Mouse (Mus musculus): ENCODE measurements around the gene Actn2. TPM values are rescaled to one million over a fixed set of nuclear protein-coding genes. Genes with fewer than 3 reads are reported as not detected.

Actn2 gene
- polyA plus RNA-seq, 1 experiment from 2014 or later: 3.5 TPM

DNA sequence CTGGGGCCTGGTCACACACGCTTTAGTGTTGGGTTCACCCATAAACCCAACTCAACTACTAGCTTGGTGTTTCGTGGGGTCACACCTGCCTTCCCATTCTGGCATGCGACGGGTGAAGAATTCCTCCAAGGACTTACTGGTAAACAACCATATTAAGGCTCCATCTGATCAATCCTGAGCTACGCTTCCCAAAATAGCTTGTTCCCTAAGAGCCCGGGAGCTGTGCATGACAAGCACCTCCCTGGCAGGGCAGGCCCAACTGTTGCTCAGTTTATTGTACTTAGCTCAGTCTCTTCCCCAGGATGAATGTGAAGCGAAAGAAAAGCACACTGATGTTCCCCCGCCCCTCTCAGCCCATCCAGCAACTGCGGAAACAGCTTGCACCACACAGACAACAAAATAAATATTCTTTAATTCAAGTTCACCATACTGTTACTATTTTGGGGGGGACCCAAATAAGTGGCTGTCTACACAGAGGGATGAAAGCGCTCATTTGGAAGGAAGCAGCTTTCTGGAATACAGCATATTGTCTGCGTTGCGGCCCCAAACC lies 17.4 kb downstream of the Actn2 start:
- no peak overlapping the region for H3K27ac ChIP-seq
- no peaks in the 10 kb centered on the region for H3K9me3 ChIP-seq (replicated peaks; ENCODE audit: low read length)
- ATAC-seq (replicated peaks; ENCODE audit: low FRiP score, low read depth) (no peak), DNase-seq (ENCODE audit: low spot score) (no peak)
- no peak overlapping the region for H3K9ac ChIP-seq (ENCODE audit: low read depth, low read length)
- 86% methylated on average over 12 of the region's 12 CpGs for WGBS
- no peak overlapping the region for H3K4me3 ChIP-seq (replicated peaks; ENCODE audit: low read depth, low read length)
- H3K27me3 ChIP-seq (ENCODE audit: insufficient read depth, low read length): no peaks in the 10 kb centered on the region
- H3K4me1 ChIP-seq (replicated peaks; ENCODE audit: insufficient read depth, low read length): no peaks in the 10 kb centered on the region
- no peaks in the 10 kb centered on the region for H3K36me3 ChIP-seq (ENCODE audit: insufficient read depth, low read length)
- no peak for TF ChIP-seq CTCF (IDR thresholded peaks at IDR 0.05; ENCODE audit: low read depth)
- H3K4me2 ChIP-seq (ENCODE audit: low read length): no peak overlapping the region

DNA sequence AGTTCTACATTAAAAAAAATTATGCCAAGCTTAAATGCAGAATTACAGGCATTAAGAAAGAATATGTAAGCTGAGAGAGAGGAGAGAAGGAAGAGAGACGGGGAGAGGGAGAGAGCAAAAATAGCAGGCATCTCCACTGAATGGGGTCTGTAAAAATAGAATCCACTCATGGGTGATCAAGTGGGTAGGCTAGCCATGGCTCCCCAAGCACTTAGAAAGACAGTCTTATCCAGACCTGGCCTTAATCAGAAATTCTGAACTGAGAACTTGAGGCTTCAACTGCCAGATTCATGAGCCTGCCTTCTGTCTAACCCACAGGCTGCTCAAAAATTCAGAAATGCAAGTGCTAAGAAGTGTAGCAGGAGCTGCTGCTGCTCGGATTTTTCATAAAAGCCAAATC lies 20.4 kb downstream of the Actn2 start:
- ATAC-seq (replicated peaks; ENCODE audit: low FRiP score, low read depth) (no peak), DNase-seq (ENCODE audit: low spot score) (no peak)
- H3K9me3 ChIP-seq (replicated peaks; ENCODE audit: low read length): no peaks in the 10 kb centered on the region
- no peak overlapping the region for H3K4me2 ChIP-seq (ENCODE audit: low read length)
- no peak overlapping the region for H3K4me3 ChIP-seq (replicated peaks; ENCODE audit: low read depth, low read length)
- H3K27ac ChIP-seq: no peak overlapping the region
- no peaks in the 10 kb centered on the region for H3K27me3 ChIP-seq (ENCODE audit: insufficient read depth, low read length)
- no peak for TF ChIP-seq CTCF (IDR thresholded peaks at IDR 0.05; ENCODE audit: low read depth)
- no peaks in the 10 kb centered on the region for H3K36me3 ChIP-seq (ENCODE audit: insufficient read depth, low read length)
- no peak overlapping the region for H3K9ac ChIP-seq (ENCODE audit: low read depth, low read length)
- H3K4me1 ChIP-seq (replicated peaks; ENCODE audit: insufficient read depth, low read length): no peaks in the 10 kb centered on the region
- WGBS: 76% methylated on average over 2 of the region's 2 CpGs

DNA sequence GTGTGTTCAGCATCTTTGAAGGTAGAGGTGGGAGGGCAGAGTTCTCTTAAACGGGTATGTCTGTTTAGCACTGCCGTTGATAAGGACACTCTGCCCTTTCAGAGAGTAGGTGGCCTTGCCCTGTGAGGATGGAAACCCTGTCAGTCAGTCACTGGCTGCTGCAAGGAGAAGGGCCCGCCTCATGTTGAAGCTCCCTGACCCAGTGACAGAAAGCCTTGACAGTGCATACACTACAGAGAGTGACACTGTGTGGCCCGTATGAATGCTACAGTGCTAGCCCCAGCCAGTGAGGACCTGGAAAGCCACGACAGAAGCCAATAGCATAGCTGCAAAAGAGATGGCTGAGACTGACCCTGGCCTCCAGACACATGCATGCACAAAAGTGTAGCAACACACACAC lies 22.5 kb downstream of the Actn2 start:
- WGBS: 75% methylated on average over 5 of the region's 5 CpGs

DNA sequence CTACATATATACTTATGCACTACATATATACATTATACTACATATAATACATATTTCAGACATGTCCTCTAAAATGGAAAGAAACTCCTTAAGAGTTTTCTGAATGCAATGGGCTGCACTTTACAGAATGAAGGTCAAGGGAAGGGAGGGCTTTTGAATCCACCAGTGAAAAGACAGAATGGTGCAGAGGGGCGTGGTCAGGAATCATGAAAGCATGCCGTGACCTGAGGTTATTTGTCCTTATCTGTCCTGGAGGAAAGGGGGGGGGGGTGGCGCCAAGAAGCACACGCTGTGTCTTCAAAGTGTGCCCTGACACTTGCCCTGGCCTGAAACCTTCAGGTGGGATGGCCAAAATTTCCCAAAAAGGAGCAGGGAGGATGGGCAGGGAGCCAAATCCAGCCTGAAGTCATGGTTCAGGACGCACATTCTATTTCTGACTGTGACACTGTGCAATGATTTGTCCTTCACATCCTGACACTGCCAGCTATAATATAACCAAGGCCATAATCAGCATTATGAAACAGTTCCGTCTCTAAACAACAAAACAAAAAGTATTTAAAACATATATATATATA lies 23.3 kb downstream of the Actn2 start:
- H3K36me3 ChIP-seq (ENCODE audit: insufficient read depth, low read length): no peaks in the 10 kb centered on the region
- no peaks in the 10 kb centered on the region for H3K27me3 ChIP-seq (ENCODE audit: insufficient read depth, low read length)
- no peak overlapping the region for H3K9ac ChIP-seq (ENCODE audit: low read depth, low read length)
- DNase-seq (ENCODE audit: low spot score) (no peak), ATAC-seq (replicated peaks; ENCODE audit: low FRiP score, low read depth) (no peak)
- no peaks in the 10 kb centered on the region for H3K9me3 ChIP-seq (replicated peaks; ENCODE audit: low read length)
- H3K27ac ChIP-seq: no peak overlapping the region
- TF ChIP-seq CTCF (IDR thresholded peaks at IDR 0.05; ENCODE audit: low read depth): no peak
- WGBS: 54% methylated on average over 6 of the region's 6 CpGs
- H3K4me3 ChIP-seq (replicated peaks; ENCODE audit: low read depth, low read length): no peak overlapping the region
- no peak overlapping the region for H3K4me2 ChIP-seq (ENCODE audit: low read length)
- no peaks in the 10 kb centered on the region for H3K4me1 ChIP-seq (replicated peaks; ENCODE audit: insufficient read depth, low read length)

More for the DNA sequence above, 22.5 kb downstream of the Actn2 start:
- Histone ChIP-seq H3K9ac (ENCODE audit: low read depth, low read length) (no peak overlapping the region), H3K36me3 (ENCODE audit: insufficient read depth, low read length) (no peaks in the 10 kb centered on the region), H3K27me3 (ENCODE audit: insufficient read depth, low read length) (no peaks in the 10 kb centered on the region), H3K9me3 (replicated peaks; ENCODE audit: low read length) (no peaks in the 10 kb centered on the region), H3K4me1 (replicated peaks; ENCODE audit: insufficient read depth, low read length) (no peaks in the 10 kb centered on the region), H3K27ac (no peak overlapping the region), H3K4me2 (ENCODE audit: low read length) (no peak overlapping the region), H3K4me3 (replicated peaks; ENCODE audit: low read depth, low read length) (no peak overlapping the region)
- ATAC-seq (replicated peaks; ENCODE audit: low FRiP score, low read depth): no peak
- no peak for DNase-seq (ENCODE audit: low spot score)
- no peak for TF ChIP-seq CTCF (IDR thresholded peaks at IDR 0.05; ENCODE audit: low read depth)

DNA sequence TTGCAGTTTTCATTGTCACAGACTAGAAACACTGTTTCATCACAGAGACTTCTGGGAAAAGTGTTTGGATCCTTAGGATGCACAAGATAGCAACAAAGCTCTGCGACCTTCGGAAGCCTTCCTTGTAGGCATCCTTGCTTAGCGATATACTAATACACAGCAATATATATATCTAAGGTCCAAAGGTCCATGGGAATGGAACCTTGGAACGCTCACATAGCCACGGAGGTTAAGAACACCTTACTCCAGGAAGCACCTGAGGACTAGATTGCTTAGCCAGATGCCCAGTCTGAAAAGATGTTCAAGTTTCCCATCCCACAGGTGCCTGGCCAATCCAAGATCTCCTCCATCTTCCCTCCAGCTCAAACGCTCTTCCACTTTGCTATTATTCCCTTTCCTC lies 26.4 kb downstream of the Actn2 start:
- WGBS: 94% methylated on average over 6 of the region's 6 CpGs
- no peaks in the 10 kb centered on the region for H3K4me1 ChIP-seq (replicated peaks; ENCODE audit: insufficient read depth, low read length)
- no peaks in the 10 kb centered on the region for H3K9me3 ChIP-seq (replicated peaks; ENCODE audit: low read length)
- ATAC-seq (replicated peaks; ENCODE audit: low FRiP score, low read depth) (no peak), DNase-seq (ENCODE audit: low spot score) (no peak)
- no peak for TF ChIP-seq CTCF (IDR thresholded peaks at IDR 0.05; ENCODE audit: low read depth)
- H3K9ac ChIP-seq (ENCODE audit: low read depth, low read length): no peak overlapping the region
- no peak overlapping the region for H3K4me3 ChIP-seq (replicated peaks; ENCODE audit: low read depth, low read length)
- H3K36me3 ChIP-seq (ENCODE audit: insufficient read depth, low read length): no peaks in the 10 kb centered on the region
- no peak overlapping the region for H3K27ac ChIP-seq
- H3K4me2 ChIP-seq (ENCODE audit: low read length): no peak overlapping the region
- H3K27me3 ChIP-seq (ENCODE audit: insufficient read depth, low read length): no peaks in the 10 kb centered on the region

DNA sequence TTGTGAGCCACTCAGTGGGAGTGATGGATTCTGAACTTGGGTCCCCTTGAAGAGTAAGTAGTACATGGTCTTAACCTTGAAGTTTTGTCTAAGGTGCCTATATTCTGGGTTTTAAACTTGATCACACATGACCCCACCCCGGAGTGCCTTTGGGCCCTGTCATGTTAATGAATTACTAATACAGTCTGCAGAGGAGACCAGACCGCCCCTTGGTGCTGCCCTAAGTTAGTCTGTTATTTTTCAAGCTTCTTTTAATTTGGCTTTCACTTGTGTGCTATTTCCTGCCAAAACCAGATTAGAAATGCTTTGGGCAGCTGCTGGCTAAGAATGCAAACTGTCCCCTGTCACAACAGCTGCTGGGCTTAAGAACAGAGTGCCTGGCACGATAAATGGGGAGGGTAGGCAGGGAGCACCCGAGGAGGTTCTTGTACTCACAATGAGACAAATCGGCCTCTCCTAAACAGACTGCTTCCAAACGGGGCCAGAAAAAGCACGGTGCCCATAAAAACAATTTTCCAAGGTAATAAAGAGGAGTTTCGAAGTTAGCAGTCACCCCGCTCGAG lies 28.5 kb downstream of the Actn2 start:
- Histone ChIP-seq H3K27ac (no peak overlapping the region), H3K4me3 (replicated peaks; ENCODE audit: low read depth, low read length) (no peak overlapping the region), H3K27me3 (ENCODE audit: insufficient read depth, low read length) (no peaks in the 10 kb centered on the region), H3K9ac (ENCODE audit: low read depth, low read length) (no peak overlapping the region), H3K9me3 (replicated peaks; ENCODE audit: low read length) (no peaks in the 10 kb centered on the region), H3K4me2 (ENCODE audit: low read length) (no peak overlapping the region), H3K4me1 (replicated peaks; ENCODE audit: insufficient read depth, low read length) (no peaks in the 10 kb centered on the region), H3K36me3 (ENCODE audit: insufficient read depth, low read length) (no peaks in the 10 kb centered on the region)
- WGBS: 61% methylated on average over 10 of the region's 10 CpGs
- DNase-seq (ENCODE audit: low spot score): peak; percentile 5
- no peak for TF ChIP-seq CTCF (IDR thresholded peaks at IDR 0.05; ENCODE audit: low read depth)
- 0 out of 2 replicates have a peak, but pooled peaks have one; percentile 33 for ATAC-seq (replicated peaks; ENCODE audit: low FRiP score, low read depth)

Measured in kidney, postnatal 0 days (tissue).